Mouse (Mus musculus): Measurements from ENCODE around the gene Tmem234.

The Tmem234 gene

DNA sequence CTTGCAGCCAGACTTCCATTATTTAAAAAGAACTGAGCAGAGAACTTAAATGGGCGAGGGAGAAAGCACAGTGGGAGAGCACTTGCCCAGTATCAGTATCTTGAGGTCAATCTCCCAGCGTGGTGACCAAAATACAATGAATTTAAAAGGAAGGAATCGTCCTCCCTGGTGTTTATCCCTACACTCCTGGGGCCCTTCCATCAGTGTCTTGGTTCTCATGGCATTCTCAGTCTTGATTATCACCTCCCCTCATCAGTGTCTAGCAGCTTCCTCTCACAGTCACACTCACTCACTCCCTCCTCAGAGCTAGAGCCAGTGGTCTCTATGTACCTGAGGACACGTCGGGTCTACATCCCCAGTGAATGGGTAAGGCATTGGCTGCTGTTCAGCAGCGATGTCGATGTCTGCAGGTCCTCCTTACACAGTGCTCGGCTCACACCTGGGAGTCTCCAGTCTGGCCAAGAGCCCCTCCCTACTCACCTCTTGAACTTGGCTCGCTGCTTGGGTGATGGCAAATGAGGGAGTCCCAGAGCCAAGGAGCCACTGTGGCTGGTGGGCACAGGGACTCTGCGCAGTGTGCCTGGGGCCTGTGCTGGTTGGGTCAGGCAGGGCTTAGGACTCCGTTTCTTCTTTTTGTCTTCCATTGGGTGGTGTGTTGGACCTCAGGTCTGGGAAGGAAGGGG, 21.8 kb downstream of the Tmem234 start:
- no peak for DNase-seq (ENCODE audit: low read depth, low spot score)

DNA sequence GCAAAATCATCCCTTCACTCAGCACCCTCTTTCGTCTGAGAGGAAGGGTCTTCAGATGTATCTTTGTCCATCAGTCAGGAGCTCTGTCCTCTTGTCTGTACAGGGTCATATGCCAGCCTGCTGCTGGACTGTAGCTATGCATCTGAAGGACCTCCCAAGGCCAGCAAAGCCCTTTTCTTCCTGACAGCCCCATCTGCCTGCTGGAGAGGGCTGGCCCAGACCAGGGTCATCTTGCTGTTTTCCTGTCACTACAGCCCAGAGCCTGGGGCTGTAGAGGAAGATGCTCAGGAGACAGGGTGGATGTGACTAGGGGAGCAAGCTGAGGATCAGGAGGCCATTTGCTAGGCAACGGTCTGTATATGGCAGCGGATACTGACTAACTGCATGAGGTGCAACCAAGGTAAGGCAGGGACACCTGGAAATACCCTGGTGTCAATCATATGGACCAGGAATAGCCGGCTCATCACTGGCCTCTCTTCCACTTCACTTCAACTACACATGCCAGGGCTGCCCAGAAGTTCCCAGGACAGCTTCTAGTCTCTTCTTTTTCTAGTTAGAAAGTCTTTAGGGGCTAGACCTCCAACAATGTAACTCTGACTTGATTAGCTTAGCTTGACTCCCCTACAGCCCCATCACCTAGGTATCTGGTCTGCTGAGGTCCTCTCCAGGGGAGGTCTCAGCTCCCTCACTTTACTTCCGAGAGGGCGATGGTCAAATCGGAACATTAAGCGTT, 22.5 kb downstream of the Tmem234 start:
- DNase-seq (ENCODE audit: low read depth, low spot score), result no peak

DNA sequence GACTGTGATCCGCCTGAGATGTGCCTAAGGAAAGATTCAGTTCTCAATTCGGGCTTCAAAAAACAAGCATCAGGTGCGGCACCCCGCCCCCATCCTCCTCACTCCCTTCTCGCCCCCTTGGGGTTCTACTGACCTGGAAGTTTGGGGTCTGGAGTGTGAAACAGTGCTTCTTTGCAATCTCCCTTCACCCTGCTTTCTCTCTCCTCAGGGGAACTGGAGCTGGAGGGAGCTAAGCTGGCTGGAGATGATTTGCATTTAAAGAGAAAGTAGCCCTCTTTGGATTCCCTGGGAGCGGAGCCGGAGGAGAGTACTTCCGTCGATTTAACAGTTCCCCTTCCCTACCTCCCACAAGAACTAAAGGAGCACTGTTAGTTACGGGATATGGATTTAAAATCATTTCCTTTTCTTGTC, 23.2 kb downstream of the Tmem234 start, which contains the start of gene Ccdc28b:
TSS of gene Ccdc28b (minus strand) at position 267 of the 411 bp plus-strand sequence.
- DNase-seq (ENCODE audit: low read depth, low spot score), result no peak

DNA sequence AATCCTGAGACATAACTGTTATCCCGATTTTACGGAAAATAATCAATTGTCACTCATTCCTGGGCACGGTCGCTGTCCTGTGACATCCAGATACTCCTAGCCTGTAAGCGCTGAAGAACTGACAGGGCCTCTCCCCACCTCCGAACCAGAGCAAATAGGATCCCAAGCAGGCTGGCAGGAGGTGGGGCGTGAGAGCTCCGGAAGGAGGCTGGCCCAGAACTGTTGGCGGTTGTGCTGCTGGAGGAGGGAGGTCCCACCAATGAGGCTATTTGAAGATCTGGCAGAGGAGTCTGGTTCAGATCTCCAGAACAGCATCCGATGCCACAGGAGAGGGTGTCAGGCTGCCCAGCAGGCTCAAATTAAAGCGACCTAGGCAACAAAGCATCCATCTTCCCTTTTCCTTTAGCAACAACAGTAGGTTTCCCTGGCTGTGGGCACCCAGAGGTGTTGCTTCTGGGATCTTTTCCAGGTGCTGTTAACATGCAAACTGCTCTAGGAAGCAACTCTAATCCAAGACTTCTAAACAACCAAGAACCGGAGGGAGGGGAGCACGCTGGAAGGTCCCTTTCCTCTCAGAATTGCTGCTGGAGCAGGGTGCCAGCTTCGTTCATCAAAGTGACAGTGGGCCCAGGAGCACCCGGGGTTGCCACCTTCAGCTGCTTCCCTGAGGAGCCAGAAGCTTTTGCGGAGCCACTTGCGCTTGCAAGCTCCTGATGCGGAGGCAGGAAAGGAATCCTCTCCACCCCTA, 24.0 kb downstream of the Tmem234 start:
- DNase-seq (ENCODE audit: low read depth, low spot score), result peak; percentile 77

DNA sequence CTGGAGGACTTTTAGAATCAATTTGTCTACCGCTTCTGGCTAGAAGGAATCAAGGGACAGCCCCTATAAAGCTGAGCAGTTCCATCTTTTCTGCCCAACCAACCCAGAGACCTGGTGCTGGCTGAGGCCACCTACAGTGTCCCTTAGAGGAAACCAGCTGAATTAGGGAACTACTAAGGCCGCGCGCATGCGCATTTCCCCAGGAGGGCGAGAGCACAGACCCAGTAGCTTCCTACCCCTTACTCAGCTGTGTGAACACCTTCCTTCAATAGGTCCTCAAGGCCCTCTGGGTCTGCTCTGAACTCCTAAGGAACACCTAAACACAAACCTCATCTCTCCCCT, 24.5 kb downstream of the Tmem234 start:
- DNase-seq (ENCODE audit: low read depth, low spot score), result no peak

DNA sequence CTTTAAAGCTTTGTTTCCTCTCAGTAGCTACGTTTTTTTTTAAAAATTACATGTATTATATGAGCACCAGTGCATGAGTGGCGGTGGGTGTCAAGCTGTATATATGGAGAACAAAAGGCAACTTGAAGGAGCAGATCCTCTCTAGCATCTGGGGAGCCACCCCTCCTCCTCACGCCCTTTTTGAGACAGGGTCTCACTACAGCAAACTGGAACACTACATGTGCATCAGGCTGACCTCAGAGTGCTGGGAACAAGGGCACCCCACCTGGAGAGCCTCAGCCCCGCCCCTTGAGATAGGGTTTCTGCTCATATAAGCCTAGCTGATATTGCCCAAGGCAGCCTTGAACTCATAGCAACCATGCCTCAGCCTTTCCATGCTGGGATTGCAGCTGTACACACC, 25.0 kb downstream of the Tmem234 start:
- no peak for DNase-seq (ENCODE audit: low read depth, low spot score)

DNA sequence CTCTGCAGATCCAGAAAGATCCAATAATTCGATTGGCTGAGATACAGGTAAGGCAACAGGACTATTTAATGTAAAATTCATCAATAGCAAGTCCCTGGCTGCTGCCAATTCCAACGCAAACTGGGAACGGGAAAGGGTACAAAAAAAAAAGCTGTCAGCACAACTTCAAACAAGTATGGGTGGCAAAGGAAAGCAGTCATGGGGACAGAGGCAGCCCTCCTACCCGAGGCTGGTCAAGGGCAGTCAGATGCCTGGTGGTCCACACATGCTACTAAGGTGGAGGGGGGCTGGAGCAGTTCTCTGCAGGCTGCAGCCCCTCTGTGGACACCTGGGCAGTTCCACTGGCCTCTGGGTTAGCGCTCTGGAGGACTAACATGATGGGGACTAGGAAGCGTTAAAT, 25.6 kb downstream of the Tmem234 start:
- no peak for DNase-seq (ENCODE audit: low read depth, low spot score)

DNA sequence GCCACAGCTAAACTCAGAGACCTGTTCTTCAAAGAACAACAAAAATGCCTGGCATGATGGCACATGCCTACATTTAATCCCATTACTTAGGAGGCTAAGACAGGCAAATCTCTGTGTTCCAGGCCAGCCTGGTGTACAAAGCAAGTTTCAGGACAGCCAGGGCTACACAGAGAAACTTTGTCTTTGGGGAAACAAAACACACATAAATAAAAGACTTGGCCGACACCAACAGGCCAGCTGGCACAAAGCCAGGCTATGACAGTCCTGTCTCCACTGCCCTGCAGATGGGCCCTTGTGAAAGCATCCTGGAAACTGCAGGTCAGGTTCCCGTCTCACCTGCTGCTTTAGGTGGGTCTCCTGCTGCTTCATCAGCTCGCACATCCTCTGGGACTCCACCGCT, 30.5 kb downstream of the Tmem234 start:
- no peak for DNase-seq (ENCODE audit: low read depth, low spot score)

DNA sequence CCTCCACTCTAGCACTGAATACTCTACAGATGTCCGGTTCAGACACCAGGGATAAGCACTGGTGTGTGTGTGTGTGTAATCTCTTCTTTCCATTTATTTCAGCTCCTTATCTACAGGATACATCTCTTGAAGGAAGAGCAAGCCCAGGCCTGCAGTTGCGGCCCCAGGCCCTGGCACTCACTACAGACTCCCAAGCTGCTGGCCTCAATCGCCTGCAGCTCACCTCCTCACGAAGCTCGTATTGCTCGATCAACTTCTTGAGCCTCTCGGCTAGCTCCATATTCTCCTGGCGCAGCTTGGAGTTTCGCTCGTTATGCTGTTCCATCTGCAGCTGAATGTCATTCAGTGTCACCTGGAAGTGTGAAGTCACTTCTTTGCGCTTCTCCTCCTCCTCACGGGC, 31.4 kb downstream of the Tmem234 start:
- DNase-seq (ENCODE audit: low read depth, low spot score), result no peak

DNA sequence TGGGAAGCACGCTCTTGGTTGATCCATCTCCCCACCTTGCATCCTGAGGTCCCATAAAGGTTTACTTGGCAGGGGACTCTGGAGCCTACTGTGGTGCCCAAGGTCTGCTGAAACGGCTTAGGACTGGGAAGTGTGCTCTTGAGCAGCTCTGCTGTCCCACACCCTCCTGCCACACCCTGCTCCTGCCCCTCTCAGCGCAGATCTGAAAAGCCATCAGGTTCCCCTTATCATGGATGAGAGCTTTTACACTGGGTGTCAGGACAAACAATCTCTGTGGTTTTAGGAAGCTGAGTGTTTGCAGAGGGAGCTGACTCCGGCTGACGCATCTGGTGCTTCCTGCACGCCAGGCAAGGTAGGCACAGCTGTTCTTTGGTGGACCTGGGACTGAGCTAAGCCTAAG, 33.4 kb downstream of the Tmem234 start:
- no peak for DNase-seq (ENCODE audit: low read depth, low spot score)

DNA sequence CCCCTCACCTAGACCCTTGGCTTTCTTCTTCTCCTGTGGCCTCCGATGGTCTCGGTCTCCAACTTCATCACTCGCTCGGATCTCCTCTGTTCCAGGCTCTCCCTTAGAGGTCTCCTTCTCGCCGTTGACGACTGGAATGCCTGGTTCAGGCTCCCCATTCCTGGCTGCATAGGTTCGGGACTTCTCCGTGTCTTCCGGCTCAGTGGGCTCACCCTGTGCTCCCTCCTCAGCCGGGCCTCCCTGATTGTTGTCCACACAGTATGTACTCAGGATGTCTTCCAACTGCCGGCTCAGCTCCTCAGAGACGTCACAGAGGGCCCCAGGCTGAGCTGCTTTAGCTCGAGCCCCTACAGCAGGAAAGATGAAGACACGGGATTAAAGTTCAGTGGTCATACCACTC, 38.8 kb downstream of the Tmem234 start:
- no peak for DNase-seq (ENCODE audit: low read depth, low spot score)

DNA sequence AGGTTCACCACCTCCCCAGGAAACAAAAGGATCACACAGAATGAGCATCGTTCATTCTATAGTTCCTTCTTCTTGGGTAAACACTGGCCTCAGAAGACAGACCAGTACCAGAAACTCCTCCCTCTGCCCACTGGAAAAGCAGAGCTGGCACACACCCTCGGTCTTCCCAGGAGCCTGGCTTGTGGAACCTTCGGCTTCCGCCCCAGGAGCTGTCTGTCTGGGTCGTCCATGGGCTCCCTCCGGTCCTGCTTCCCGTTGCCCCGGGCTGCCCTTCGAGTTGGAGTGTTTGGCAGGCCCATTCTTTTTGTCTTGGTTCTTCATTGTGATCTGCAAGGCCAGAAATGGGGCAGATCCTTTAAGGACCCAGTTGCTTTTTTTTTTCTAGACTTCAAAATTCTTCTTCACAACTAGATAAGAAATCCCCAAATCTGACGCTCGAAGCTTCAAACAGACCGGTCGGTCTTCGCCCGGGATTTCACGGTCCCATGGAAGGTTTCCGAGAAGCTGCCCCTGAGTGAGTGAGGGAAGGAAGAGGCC, 39.7 kb downstream of the Tmem234 start:
- DNase-seq (ENCODE audit: low read depth, low spot score), result no peak

DNA sequence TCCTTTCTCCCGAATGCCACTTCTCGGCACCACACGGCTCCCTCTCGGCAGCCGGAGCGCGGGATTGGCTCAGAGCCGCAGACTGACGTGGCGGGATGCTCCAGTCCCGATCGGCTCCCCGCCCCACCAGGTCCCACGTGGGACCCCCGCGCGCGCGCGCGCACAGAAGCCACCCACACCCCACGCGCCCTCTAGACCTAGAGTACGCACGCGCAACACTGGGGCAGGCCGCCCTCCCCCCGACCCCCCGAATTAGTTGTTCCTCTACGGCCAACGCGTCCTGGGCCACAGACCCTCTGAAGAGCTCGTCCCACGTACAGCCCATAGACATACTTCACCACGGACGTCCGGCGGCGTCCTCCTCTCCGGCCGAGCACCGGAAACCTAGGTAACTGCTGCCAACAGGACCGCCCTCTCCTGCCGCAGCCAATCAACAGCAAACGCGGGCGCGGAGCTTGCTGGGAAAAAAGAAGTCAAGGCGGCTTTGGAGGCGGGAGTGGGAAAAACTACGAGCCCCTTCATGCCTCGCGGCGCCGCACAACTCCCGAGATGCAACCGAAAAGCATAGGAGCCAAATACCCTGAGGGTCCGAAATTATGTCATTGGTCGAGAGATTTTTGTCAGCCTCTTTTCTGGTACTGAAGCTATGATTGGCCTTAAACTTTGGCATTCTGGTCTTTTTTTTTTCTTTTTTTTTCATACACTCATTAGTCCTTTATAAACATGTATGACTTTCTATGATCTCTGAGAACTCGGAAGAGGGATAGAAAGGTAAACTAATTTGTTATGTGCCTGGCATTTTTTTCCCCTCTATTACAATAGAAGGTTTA, 40.4 kb downstream of the Tmem234 start, which contains the start of gene Txlna:
TSS of gene Txlna (minus strand) at position 428 of the 830 bp plus-strand sequence.
- DNase-seq (ENCODE audit: low read depth, low spot score), result peak; percentile 94

DNA sequence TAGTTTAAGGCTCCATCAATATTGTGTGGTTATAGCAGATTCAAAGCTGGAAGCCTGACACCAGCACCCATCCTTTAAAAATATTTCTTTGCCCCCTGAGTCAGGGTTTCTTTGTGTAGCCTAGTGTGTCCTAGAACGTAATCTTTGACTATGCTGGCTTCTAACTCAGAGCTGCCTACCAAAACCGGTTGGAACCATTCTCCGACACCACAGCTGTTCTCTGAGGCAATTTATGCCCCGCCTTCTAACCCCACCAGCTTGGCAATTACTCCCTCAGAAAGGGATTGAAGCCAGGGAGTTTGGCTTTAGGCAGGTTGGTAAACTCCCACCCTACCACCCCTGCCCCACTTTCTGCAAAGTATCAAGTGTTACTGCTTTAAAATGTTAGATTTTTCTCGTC, 41.3 kb downstream of the Tmem234 start:
- no peak for DNase-seq (ENCODE audit: low read depth, low spot score)

DNA sequence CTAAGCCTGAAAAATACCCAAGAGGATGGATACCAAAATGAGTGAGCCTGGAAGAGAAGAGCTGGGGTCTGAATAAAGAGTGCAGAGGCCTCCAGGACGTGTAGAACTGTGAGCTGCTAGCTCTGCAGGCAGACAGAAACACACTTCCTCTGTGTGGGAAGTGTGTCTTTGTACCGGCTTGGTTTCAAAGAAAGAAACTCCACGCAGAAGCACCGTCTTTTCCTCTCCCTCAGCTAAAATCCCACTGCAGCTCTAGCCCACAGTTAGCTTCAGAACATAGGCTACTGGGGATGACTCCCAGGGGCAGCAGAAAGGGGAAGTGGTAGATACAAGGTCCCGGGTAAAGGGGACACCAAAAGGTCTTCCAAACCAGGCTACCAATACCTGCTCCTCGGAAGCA, 44.7 kb downstream of the Tmem234 start:
- no peak for DNase-seq (ENCODE audit: low read depth, low spot score)

DNA sequence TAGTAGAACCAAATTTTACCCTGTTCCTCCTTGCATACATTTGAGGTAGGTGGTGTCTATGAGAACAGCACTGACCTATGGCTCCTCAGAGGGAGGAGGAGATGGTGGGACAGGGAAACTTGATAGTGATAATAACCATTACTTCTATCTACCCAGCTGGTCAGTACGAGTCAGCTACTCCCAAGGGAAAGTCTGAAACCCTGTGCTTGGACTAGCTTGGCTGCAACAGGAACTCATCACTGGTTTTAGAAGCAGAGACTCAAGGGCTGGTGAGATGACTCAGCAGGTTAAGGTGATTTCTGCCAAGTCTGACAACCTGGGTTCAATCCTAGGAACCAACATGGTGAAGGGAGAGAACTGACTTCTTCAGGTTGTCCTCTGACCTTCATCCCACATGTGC, 48.2 kb downstream of the Tmem234 start:
- no peak for DNase-seq (ENCODE audit: low read depth, low spot score)

DNA sequence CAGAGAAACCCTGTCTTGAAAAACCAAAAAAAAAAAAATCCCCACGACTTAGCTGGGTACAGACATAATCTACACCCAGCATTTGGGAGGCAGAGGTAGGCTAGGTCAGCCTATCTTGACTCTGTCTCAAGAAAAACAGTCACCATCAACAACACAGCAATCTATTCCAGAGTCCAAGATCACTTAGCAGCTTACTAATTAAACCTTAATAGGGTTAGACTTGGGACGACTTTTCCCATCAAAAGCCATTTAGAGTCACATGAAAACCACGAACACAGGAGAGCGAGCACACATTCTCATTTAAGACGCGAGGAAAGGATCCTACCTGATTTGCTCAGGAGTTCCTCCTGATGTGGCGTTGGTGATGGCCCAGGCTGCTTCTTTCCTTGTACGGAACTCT, 49.9 kb downstream of the Tmem234 start:
- no peak for DNase-seq (ENCODE audit: low read depth, low spot score)

DNA sequence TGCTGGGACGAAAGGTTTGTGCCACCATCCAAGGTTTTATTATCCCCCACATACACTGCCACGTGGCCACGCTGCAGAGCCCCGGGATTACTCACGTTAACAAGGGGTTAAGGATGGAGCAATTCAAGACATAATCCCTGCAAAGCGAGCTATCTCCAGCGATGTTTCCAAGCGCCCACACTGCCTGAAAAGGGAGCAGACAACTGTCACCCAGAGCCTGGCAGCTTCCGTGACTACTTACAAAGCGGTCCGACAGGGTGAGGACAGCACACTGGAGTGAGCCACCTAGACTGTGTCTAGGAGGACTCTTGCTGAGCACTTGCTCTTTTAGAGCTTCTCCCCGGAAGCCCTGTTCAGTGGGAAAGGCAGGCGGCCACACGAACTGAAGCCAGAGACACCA, 54.3 kb downstream of the Tmem234 start:
- no peak for DNase-seq (ENCODE audit: low read depth, low spot score)

DNA sequence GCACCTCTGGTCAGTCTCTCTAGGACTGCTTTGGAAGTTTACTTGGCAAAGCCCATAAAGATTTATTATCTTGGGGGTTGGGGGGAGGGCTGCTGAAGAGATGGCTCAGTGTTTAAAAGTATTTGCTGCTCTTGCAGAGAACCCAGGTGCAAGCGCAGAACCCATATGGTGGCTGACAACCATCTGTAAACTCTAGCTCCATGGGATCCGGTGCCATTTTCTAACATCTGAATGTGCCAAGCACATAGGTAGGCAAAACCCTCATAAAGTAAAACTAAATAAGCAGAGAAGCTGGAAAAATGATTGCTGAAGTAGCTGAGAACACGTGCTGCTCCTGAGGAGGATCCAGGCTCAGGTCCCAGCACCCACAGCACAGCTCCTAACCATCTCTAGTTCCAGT, 61.1 kb downstream of the Tmem234 start:
- no peak for DNase-seq (ENCODE audit: low read depth, low spot score)

DNA sequence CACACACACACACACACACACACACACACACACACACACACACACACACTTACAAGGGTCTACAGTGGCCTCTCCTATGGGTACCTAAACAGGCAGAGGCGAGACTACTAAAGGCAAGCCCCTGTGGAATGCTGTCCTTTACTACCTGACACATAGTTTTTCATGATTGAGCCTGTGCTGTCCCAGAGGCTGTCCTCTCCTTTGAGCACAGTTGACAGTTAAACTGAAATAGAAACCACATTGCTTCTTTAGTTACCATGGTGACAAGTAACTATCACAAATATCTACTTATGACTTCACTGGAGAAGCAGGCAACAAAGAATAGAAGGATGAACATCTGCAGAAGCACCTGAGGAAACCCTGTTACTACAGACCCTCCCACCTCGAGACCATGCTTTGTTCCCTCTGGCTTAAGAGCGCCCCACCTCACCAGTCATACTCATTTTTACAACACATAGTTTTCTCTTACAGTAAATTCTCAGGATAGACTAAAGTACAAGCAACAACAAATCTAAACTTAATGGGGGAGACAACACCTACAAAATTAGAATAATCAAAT, 61.9 kb downstream of the Tmem234 start:
- DNase-seq (ENCODE audit: low read depth, low spot score), result no peak

DNA sequence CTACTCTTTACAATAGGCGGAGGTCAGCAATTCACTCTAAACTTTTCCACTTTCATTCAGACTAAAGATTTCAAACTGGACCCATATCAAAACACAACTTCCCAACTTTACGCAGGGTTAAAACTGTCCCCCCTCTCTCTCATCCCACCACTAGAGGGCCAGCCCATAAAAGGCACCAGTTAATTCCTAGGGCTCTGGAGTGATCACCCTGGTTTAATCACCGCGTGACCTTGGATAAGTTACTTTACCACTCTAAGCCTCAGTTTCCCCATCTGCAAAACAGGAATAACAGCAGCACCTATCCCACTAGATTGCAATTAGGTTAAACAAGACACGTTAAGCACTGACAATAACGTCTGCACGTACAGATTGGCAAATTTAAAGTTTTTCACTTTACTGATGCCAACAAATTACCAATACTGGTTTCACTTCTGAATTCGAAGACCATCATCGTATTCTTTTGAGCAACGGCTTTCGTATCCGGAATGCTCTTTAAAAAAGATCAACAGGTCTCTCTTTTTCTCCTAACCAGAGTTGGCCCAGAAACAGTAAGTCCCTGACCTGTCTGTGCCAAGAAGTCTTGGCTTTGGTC, 71.1 kb downstream of the Tmem234 start:
- DNase-seq (ENCODE audit: low read depth, low spot score), result peak; percentile 47

All from embryo, embryonic 11.5 days (tissue).